Mouse (Mus musculus): Measurements from ENCODE around the gene Krtap28-13. TPM values are rescaled to one million over a fixed set of nuclear protein-coding genes. Genes with fewer than 3 reads are reported as not detected.

Krtap28-13 gene
- polyA plus RNA-seq, 1 experiment from 2014 or later = not detected

DNA sequence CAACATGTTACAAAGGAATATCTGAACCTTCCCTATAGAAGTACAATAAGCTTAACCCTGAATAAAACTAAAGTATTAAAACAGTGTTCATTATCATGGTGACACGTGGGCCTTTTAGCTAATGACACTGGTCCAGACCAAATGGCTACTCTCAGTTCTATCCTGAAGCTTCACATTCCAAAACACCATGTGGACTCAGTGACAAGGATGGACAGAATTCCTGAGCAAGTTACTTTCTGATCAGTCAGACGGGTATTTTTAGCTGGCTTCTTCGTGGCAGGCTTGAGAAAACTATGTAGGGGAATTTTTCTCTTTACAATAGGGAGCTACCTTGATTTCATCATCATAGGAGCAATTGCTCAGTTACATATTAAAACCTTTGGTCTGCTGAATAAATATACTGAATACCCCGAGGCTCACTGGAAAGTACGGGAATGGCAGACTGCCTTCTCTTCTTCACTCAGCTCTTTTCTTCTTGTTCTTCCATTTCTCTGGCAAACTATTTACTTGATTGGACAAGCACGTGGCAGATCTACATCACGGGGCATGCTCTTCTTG is 38.9 kb downstream of the Krtap28-13 start:
- no peaks in the 10 kb centered on the region for H3K36me3 ChIP-seq (ENCODE audit: poor library complexity, severe bottlenecking)
- no peaks in the 10 kb centered on the region for H3K27me3 ChIP-seq
- H3K27ac ChIP-seq = no peak overlapping the region
- H3K4me1 ChIP-seq = peaks cover 6% of the 10 kb centered on the region
- no peak overlapping the region for H3K9ac ChIP-seq
- H3K4me3 ChIP-seq = no peak overlapping the region
- ATAC-seq = no peak
- no peak overlapping the region for H3K4me2 ChIP-seq
- no peaks in the 10 kb centered on the region for H3K9me3 ChIP-seq (replicated peaks)
- 62% methylated on average over 7 of the region's 7 CpGs for WGBS

DNA sequence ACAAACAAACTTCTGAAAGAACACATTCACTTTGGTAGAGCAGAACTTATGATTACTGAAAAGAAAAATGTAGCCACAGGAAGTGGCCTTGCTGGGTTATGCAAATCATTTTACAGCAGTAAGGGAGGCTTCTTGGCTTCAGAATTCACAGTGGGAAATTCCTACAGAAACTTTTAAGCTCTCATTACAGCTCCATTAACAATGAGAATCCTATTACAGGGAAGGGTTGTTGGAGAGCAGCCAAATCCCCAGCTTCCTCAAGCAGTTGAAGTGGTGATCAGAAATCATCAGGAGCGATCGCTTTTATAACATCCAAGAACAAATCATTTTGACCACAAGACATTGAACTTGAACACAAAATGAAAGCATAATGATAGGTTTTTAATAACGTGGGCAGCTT is 41.2 kb downstream of the Krtap28-13 start:
- H3K9ac ChIP-seq = no peak overlapping the region

DNA sequence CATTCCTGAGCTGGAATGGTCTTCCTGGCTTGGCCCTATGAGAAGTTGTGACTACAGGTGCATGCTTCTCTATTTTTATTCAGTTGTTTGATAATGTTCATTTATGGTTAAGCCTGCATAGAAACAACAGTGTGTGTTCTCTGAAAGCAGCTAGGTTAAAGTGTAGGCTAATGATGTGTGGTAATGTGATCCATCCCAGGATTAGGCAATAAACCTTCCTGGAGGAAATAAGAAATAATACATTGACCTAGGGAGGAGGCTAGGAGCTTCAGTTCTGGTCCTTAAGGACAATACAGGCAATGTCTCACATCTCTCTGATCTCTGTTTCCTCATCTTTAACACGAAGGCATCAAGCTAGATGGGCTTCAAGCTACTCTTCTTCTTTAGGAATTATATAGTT is 44.7 kb downstream of the Krtap28-13 start:
- Histone ChIP-seq H3K4me1 (peaks cover 6% of the 10 kb centered on the region), H3K9ac (no peak overlapping the region), H3K4me2 (no peak overlapping the region), H3K36me3 (ENCODE audit: poor library complexity, severe bottlenecking) (no peaks in the 10 kb centered on the region), H3K9me3 (replicated peaks) (no peaks in the 10 kb centered on the region), H3K27ac (no peak overlapping the region), H3K4me3 (no peak overlapping the region), H3K27me3 (no peaks in the 10 kb centered on the region)
- 75% methylated on average over 1 of the region's 1 CpGs for WGBS
- ATAC-seq = no peak

More for the DNA sequence above, 41.2 kb downstream of the Krtap28-13 start:
- peak; percentile 57; the same call in 1 of the 2 replicates for ATAC-seq
- Histone ChIP-seq H3K4me3 (no peak overlapping the region), H3K4me2 (no peak overlapping the region), H3K27ac (no peak overlapping the region), H3K9me3 (replicated peaks) (no peaks in the 10 kb centered on the region), H3K4me1 (peaks cover 6% of the 10 kb centered on the region), H3K36me3 (ENCODE audit: poor library complexity, severe bottlenecking) (no peaks in the 10 kb centered on the region), H3K27me3 (no peaks in the 10 kb centered on the region)
- whole genome bisulfite sequencing = 29% methylated on average over 3 of the region's 3 CpGs

DNA sequence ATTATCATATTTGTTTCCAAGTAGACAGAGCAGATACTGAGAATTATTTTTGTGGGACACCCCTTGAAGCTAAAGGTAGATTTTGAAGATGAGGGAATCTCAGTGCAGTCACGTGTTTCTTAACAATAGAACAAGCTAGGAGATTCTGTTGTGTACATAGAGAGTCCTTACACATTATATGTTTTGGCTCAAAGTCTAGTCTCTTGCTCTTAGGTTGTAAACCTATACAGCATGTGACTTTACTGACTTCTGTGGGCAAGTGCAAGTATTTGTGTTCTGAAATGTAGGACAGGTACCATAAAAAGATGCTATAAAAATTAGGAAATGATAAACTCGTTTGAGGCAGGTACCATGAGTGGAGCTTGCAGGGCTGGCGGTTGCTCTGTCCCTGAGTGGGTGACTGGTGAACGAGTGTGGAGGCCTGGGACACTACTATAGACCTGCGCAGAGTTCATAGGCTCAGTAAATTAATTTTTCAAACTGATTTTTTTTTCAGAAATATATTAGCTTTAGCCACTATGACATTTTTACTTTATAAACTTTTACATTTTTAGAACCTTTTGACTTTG is 46.8 kb downstream of the Krtap28-13 start:
- Histone ChIP-seq H3K4me3 (no peak overlapping the region), H3K4me2 (no peak overlapping the region), H3K9me3 (replicated peaks) (no peaks in the 10 kb centered on the region), H3K27me3 (no peaks in the 10 kb centered on the region), H3K9ac (no peak overlapping the region), H3K4me1 (no peaks in the 10 kb centered on the region), H3K27ac (no peak overlapping the region), H3K36me3 (ENCODE audit: poor library complexity, severe bottlenecking) (no peaks in the 10 kb centered on the region)
- ATAC-seq = no peak
- 81% methylated on average over 5 of the region's 5 CpGs for WGBS

DNA sequence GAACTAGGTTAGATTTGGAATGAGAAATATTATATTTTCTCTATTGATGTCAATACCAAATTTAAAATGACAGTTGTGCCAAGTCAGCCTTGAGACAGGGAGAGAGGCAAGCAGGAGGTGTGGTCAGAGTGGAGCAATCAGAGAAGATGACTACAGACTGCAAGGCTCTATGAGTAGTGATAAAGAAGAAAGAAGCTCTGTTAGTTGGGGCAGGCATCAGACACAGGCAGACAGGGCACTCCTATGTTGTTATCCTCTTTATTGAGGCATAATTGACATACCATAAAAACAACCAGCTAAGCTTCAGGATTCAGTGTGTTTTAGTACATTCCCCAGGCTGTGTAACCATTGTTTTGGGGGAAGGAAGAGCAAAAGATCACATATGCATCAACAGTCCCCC is 50.3 kb downstream of the Krtap28-13 start:
- no peaks in the 10 kb centered on the region for H3K36me3 ChIP-seq (ENCODE audit: poor library complexity, severe bottlenecking)
- no peak for ATAC-seq
- no peak overlapping the region for H3K27ac ChIP-seq
- H3K4me1 ChIP-seq = no peaks in the 10 kb centered on the region
- H3K4me2 ChIP-seq = no peak overlapping the region
- no peaks in the 10 kb centered on the region for H3K27me3 ChIP-seq
- no peak overlapping the region for H3K9ac ChIP-seq
- no peaks in the 10 kb centered on the region for H3K9me3 ChIP-seq (replicated peaks)
- H3K4me3 ChIP-seq = no peak overlapping the region

Other genes with a start within 250 kb of the Krtap28-13 start
- 28.6 and 31.7 TPM in 2 replicates for gene Agfg1, start 221.4 kb upstream of the Krtap28-13 start, polyA plus RNA-seq (2015; fragmentation: Nextera tagmentation; extraction: Ambion mirVana)
- gene A030005L19Rik, start 147.6 kb upstream of the Krtap28-13 start, polyA plus RNA-seq (2015; fragmentation: Nextera tagmentation; extraction: Ambion mirVana) = not detected in 2 replicates
- not detected in 2 replicates for gene A030014E15Rik, start 136.0 kb upstream of the Krtap28-13 start, polyA plus RNA-seq (2015; fragmentation: Nextera tagmentation; extraction: Ambion mirVana)
- not detected in 2 replicates for gene Gm6217, start 129.5 kb upstream of the Krtap28-13 start, polyA plus RNA-seq (2015; fragmentation: Nextera tagmentation; extraction: Ambion mirVana)
- gene A030003K21Rik, start 117.5 kb upstream of the Krtap28-13 start, polyA plus RNA-seq (2015; fragmentation: Nextera tagmentation; extraction: Ambion mirVana) = not detected in 2 replicates
- not detected in 2 replicates for gene Gm7544, start 104.9 kb upstream of the Krtap28-13 start, polyA plus RNA-seq (2015; fragmentation: Nextera tagmentation; extraction: Ambion mirVana)
- not detected in 2 replicates for gene Gm47955, start 100.6 kb upstream of the Krtap28-13 start, polyA plus RNA-seq (2015; fragmentation: Nextera tagmentation; extraction: Ambion mirVana)
- gene Gm47959, start 60.4 kb upstream of the Krtap28-13 start, polyA plus RNA-seq (2015; fragmentation: Nextera tagmentation; extraction: Ambion mirVana) = not detected in 2 replicates
- gene Slc19a3, start 22.5 kb upstream of the Krtap28-13 start, polyA plus RNA-seq (2015; fragmentation: Nextera tagmentation; extraction: Ambion mirVana) = 0.35 and 0.59 TPM in 2 replicates
- not detected in 2 replicates for gene Krtap28-10, start 18.4 kb upstream of the Krtap28-13 start, polyA plus RNA-seq (2015; fragmentation: Nextera tagmentation; extraction: Ambion mirVana)
- gene Gm47969, start 16.0 kb upstream of the Krtap28-13 start, polyA plus RNA-seq (2015; fragmentation: Nextera tagmentation; extraction: Ambion mirVana) = not detected in 2 replicates
- gene A030005K14Rik, start 1.6 kb upstream of the Krtap28-13 start, polyA plus RNA-seq (2015; fragmentation: Nextera tagmentation; extraction: Ambion mirVana) = not detected in 2 replicates
- gene Ccl20, start 55.8 kb downstream of the Krtap28-13 start, polyA plus RNA-seq (2015; fragmentation: Nextera tagmentation; extraction: Ambion mirVana) = not detected in 2 replicates
- gene Daw1, start 98.8 kb downstream of the Krtap28-13 start, polyA plus RNA-seq (2015; fragmentation: Nextera tagmentation; extraction: Ambion mirVana) = 0.54 and 0.89 TPM in 2 replicates